Mouse (Mus musculus) kidney, adult 18-20 months (tissue): ENCODE measurements around the gene Ptgir.

Experiments used
- DNase-seq: peaks from one replicate; pipeline ENCODE4 v3.0.0; 2021

Gene Ptgir

DNA sequence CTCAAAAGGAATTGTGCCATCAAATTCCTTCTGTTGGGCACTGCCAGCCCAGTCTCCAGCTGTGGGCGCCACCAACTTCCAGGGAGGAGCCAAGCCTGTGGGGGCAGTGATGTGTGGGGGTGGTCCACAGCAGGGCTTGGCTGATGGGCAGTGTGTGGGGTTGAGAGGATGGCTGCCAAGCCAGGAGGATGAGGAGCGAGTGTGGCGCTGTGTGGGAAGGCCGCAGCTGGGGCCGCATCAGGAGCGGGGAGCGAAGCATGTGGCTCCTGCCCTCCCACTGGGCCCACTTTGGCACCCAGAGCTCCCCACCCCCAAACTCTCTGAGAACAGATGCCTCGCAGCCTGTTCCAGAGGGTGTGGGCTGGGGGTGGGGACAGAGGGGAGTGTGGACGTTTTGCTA lies 11.7 kb downstream of the Ptgir start:
- no peak for DNase-seq

DNA sequence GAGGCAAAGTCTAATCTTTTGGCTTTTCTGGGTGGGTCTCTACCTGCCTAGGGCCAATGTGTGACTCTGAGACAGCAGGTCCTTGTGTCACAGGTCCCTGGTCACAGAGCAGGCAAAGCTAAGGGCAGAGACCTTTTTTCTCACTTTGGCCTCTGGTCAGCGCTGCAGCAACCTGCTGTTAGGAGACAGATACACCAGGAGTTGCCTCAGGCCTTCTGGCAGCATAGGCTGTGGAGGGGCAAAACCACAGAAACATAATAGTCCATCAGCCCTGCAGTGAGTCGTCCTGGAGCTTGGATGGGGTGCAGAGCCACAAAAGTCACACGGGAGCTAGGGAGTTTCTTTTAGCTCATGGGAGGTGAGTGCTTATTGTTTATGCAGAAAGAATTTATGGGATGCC lies 12.4 kb downstream of the Ptgir start:
- no peak for DNase-seq

DNA sequence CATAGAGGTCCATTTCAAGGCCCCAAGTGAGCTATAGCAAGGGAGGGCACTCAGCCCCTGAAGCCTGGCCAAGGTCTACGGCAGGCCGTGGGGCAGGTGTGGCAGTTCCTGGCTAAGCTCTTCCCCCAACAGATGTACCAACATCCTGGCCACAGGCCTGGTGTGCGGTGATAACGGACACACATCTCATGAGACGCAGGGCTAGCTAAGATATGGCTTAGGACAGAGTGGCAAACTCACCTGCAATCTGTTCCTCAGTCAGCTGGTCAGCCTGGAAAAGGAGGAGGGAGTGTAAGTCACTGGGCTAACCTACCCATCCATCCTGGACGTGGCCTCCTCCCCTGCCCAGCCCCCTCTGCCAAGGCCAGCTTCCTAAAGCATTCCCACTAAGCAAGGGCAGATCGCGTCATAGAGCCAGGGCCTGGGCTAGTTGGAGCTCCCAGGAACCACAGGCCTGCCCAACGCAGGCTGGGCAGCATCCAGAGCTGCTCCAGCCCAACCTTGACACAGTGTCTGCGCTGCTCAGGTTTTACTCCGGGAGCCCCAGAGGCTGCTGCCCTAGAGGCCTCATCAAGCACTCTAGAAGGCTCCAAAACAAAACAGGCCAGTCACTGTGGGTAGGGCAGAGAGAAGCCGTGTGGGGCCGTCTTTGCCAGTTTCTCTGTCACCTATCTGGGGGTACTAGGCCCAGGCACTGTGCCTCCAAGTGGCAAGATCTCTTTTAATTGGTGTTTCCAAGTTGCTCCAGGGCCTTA lies 13.3 kb downstream of the Ptgir start:
- no peak for DNase-seq

DNA sequence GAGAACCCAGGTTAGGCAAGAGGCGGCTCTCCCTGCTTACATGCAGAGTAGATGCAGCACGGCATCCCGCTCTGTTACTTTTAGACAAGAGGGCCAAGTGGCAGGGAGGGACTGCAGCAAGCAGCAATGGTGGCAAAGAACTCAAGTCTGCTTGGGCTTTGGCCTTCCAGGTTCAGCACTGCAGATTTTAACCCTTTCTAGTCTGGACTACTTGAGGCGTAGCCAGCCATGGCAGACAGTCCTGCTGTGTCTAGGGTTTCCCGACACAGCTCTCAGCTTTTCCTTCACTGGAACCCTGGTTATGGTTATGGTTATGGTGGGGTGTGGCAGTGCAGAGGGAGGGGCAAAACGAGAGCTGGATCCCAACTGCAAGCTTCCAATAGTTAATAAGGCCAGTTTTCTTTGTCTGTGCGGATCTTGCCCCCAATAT lies 13.9 kb downstream of the Ptgir start:
- no peak for DNase-seq

DNA sequence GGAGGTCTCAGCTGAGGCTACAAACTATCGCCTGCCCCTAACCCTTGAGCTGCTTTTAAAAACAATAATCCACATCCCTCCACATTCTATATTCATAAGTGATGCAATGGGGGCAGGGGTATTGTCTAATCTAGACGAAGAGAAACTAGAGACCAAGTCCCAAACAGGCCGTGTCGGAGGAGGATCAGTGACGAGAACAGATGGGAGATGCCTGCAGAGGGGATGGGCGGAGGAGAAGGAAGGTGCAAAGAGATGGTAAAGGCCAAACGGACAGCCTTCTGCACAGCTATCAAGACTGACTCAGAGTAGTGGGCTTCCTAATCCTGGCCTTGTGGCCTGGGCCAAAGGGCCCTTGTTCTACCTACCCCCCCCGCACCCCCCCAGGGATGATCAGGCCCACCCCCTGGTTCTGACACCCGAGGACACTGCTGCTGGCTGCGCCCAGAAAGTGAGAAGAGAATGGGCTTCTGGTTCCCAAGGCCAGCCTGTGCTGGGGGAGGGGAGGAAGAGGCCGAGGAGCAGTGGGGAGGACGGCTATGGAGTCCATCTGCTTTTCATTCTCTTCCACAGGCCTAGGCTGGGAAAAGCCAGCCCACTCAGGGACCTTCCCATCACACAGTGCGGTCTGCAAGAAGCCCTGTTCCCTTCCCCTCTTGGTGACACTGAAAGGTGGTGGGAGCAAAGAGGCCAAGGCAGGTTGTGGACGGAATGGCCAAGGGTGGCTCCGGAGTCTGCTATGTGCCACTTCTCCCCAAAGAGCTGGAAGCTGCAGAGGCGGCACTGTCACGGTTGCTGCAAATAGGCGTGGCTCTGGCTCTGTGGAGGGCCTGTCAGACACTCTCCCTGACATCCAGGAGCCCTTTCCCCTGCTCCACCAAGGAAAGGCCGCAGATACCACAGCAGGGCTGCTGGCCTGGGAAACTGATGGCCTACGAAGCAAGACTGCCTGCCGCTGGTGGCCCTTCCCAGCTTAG lies 14.8 kb downstream of the Ptgir start:
- DNase-seq: peak; percentile 36

DNA sequence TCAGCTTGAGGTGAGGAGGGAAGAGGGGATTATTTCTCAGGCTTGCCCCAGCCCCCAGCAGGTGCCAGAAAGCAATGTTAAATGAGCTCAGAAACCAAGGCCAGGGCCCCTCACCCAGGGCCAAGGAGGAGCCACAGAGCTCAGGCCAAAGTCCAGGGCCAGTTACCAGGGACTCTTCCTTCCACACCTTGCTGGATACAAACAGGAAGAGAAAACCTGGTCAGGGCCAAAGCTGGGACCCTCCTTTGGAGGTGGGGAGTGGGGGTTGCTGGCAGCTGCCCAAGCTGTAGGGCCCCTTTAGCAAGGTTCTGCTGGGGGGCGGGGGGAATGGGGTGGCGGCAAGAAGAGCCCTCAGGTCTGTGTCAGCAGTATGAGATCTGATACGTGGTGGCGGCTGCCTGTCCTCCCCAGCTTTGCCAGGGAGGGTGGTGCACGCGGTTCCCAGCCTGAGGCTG lies 15.6 kb downstream of the Ptgir start:
- peak; percentile 58 for DNase-seq

DNA sequence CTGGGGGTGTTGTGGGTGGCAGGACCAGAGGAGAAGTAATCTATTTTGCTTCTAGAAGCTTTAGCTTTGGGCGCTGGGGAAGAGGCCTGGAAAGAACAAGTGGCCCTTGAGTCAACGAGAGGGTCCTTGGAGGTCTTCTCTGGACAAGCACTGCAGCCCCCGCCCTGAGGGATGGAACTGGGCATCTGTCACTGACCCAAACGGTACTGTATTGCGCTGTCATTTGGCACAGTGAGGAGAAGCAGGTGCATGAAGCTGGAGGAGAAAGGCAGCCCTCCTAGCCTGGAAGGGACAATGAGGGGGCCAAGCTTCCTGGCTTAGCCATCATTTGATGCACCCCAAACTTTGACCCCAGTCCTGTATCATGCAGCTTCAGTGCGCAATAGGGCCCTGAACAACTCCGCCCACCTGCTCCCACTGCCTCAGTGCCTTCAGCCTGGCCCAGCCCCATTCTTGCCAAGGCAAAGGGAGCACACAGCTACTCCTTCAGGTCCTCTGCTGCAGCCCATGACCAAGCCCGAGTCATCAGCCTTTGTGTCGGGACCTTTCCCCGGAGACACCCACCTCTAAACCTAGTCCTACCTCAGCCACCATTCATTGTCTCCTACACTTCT lies 16.2 kb downstream of the Ptgir start:
- peak; percentile 38 for DNase-seq

DNA sequence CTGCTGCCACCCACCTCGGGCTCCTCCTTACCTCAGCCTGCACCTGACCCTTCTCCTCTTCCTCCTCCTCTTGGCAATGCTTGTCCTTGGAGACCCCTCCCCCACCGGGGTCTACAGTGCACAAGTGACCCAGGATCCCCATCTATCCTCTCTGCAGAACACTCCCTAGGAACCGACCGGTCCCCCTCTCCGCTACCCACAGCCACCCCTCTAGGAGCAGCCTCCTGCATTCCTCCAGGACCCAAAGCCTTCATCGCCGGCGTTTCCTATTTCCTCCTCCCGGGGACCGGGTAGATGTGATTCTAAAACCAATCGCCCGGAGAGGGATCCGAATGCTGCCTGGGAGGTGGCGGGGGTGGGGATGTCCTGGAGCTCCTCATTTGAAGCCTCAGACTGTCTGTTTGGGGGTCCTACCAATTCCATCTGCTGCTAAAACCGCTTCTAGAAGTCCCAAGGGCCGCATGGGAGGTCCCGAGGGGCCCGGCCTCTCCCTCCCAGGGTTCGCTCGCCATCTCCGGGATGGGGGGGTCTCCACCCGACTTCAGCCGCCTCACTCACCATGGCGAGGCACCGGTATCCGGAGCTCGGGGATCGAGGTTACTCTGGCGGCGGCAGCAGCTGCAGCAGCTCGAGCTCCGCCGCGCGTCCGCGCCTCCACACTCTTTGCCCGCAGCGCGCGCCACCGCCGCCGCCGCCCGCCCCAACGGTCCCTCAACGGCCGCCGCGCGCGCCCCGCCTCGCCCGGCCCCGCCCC lies 17.2 kb downstream of the Ptgir start:
- DNase-seq: no peak

DNA sequence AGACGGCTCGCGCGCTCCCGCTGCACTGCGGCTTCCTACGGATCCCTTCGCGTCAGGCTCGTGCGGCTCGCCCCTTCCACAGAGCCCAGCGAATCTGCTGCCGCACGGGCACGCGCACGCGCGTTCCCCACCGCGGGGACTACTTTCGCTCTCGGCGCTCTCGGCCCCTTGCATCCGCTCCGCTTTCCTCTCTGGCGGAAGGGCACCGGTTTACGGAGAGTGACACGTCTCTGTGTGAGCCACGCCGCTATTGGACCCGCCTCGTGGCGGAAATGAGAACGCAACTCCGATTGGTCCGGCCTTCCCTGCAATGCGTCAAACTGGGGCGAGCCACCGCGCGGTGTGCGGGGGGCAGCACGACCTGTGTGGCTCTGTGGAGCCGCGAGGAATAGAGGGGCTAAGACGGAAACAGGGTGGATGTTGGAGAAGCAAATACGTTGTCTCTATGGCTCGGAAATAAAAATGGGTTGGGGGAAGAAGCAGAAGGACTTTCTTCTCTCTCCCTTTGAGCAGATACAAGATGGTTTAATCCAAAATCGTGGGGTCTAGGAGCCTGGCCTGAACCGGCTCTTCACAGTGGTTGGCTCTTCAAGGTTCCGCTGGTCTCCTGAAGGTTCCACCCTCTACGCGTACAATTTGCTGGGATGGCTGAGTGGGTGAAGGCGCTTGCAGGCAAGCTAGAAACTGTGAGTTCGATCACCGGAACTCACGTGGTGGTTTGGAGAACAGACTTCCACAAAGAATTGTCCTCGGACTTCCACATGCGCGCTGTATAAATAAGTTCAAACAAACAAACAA lies 17.9 kb downstream of the Ptgir start, which contains the start of gene Calm3:
TSS of gene Calm3 (minus strand) at position 78 of the 798 bp plus-strand sequence.
- peak; percentile 100 for DNase-seq

DNA sequence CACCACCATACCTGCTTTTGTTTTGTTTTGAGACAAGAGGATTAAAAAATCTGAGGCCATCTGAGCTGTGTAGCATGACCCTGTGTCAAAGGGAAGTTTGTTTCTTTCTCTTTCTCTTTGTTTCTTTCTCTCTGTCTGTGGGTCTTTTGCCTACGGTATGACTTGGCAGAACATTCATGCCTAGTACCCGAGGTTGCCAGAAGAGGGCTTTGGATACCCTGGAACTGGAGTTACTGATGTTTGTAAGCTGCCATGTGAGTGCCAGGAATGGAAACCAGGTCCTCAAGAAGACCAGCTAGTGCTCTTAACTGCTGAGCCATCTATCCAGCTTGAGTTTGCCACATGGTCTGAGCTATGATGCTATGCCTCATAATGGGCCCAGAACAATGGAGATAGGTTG lies 22.1 kb downstream of the Ptgir start:
- no peak for DNase-seq

DNA sequence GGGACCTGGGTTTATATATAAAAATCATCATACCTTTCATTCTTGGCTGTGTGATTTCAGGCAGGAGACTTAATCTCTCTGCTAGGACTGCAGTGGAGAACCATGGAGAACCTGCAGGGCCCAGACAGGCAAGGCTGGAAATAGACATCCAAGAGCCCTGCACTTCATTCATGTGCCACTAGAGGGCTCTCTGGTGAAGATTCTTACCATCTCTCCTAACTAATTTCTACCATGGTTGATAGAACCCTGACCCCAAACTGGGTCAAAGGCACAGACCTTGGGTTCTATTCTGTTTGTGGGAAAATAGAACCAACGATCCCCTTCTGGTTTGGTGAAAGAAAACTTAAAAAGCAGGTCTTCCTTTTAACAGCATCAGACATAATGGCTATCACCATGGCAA lies 24.6 kb downstream of the Ptgir start:
- peak; percentile 78 for DNase-seq

DNA sequence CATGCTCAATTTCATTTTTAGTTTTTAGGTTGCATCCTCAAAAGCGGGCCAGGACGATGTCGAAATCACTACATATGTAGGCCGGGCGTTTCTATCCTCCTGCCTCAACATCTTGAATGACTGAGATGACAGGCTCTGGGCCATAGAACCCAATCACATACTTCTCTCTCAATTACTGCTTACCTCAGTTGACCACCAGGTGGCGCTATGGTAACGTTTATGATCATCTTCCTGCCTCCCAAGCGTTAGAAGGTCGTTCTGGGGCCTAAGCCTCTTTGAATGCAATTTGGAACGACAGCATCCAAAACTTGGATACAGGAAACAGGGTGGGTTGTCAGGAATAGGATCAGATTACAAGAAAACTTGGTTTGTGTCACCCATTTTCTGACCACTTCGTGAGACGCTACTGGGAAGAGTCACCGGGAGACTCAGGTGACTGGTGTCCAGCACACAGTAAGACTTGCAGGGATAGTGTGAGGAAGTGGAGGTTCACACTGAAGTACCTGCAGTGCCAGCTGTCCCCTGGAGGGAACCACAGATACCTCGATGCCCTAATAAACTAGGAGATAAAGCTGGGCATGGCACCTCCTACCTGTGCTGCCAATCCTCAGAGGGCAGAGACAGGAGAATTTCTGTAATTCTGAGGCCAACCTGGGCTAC lies 25.8 kb downstream of the Ptgir start:
- peak; percentile 86 for DNase-seq

DNA sequence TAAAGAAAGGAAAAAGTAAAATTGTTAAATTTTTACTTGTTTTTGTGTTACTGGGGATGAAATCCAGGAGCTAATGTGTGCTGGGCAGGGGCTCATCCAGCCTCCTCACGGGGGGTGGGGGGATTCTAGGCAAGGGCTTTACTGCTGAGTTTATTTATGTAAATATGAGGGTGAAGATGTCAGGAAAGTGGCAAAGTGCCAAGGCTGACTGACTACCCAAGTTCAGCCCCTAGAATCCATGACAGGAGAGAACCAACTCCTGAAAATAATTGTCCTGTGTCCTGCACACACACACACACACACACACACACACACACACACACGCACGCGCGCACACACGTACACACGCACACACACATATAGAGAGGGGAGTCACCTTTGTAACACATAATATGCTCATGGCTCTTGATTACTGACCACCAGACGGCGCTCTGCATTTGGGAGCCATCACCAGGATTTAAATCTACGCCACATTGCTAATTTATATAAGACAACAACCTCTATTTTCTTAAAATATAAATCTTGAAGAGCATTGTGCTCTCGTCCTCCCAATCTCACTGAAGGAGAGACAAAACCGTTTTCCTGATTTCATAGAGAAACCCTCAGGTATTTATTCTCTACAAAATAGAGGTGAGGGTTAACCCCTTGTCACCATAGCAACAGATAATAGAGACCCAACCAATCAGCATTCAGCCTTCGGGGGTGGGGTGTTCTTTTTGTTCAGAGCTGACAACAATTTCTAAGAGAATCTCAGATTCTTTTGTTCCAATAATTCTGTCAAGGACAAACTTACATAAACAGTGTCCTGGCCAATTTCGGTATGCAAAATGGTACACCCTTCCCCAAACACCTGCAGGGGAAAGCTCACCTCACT lies 26.7 kb downstream of the Ptgir start:
- DNase-seq: peak; percentile 55

DNA sequence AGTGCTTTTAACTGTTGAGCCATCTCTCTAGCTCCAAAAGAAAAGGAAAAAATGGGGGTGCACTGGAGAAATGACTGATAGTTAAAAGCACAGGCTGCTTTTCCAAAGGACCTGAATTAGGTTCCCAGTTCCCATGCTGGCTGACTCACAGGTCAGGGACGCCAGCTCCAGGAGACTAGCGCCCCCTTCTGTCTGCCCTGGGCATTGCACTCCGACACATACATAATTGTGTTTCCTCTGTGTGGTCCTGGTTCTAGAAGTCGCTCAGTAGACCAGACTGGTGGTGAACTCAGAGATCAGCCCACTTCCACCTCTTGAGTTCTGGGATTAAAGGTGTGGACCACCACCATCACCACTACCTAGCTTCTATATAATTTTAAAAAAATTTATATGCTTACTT lies 31.0 kb downstream of the Ptgir start:
- no peak for DNase-seq

DNA sequence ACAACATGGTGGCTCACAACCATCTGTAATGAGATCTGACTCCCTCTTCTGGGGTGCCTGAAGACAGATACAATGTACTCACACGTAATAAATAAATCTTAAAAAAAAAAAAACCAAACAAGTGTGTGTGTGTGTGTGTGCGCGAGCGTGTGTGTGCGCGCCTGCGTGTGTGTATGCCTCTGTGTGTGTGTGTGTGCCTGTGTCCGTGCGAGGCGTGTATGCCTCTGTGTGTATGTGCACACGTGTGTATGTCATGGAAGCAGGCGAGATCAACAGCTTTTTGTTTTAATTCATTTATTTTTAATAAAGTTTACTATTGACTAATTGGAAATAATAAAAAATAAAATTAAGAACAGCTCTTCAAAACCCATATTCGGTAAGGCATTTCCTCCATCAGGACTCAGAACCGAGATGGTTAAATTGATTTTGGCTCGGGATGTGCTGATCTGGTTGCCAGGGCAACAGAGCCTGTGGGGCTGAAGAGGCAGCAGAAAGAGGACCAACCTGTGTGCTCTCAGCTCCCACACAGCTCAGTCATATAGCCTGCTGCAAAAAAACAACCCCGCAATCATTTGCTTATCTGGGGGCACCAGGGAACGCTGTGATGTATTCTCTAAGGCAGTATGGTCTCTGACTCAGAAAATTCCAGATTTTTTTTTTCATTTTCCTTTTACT lies 32.0 kb downstream of the Ptgir start:
- no peak for DNase-seq

DNA sequence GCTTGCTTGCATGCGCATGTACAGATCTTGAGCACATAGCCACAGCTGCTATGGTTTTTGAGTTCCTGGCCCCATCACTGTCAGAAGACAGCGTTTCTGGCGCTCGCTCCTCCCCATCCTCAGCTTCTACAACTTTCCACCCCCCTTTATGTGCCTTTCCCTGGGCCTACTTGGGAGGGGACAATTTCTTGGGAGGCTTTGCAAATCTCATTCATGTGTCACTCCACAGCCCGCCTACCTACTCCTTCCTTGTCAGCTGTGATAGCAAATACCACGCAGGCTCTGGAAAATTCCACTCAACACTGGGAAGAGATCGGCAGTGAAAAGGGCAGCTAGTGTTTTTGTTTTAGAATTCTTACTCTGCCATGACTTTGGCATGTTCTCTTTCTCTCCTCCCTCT lies 34.0 kb downstream of the Ptgir start:
- no peak for DNase-seq

DNA sequence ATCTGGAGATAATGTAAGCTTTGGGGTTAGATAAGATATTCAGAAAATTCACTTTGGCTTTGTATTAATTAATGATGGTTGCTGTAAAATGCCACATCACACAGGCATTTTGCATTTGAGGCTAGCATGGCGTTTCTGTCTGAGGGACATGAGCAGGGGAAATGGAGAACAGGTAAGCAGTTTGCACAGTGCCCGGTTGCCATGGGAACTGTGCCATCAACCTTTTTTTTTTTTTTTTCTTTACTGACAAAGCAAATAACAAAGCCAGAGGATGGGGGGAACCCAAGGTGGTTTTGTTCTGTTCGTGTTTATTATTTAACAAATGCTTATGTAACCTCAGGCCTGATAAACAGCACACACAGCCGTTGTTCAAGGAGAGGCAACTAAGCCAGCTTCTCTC lies 36.6 kb downstream of the Ptgir start:
- DNase-seq: no peak

DNA sequence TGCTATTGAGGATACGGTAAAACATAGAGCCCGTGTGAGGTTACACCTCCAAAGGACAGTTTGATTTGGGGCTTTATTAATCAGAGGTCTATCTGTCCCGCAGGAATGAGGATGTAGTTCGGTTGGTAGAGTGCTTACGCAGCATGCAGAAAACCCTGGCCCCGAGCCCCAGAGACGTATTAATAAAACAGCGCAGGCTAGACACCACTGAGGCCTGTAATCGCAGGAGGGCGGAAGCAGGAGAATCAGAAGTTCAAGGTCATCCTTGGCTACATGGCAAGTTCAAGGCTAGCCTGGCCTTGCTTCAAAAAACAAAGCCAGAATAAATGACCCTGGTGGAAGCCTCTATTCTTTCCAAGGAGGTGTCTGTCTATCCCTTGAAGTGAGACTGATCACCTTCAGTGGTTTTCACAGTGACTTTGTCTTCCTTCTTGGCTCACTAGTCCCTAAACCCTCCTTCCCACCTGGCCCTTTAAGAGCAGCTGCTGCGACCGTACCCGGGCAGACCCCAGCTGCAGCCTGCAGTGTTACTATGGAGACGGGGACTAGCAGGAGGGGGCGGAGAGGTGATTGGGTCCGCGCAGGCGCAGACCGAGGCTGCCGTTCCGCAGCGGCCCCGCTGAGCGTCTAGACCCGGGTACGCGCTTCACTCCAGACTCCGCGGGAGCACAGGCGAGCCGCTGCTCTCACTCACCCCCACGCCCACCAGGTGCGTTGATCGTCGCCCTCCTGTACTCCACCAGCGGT lies 37.9 kb downstream of the Ptgir start, which contains the start of gene Pnmal2:
TSS of gene Pnmal2 (plus strand) at position 622 of the 747 bp plus-strand sequence.
- peak; percentile 73 for DNase-seq
